Mouse (Mus musculus): ENCODE data around the gene Gm14496.
"Not testable (repeated sequence)": the region's sequence is repeated elsewhere in the genome, so short reads cannot be mapped to it uniquely, and the experiment has no call there.

Gm14496 gene

DNA sequence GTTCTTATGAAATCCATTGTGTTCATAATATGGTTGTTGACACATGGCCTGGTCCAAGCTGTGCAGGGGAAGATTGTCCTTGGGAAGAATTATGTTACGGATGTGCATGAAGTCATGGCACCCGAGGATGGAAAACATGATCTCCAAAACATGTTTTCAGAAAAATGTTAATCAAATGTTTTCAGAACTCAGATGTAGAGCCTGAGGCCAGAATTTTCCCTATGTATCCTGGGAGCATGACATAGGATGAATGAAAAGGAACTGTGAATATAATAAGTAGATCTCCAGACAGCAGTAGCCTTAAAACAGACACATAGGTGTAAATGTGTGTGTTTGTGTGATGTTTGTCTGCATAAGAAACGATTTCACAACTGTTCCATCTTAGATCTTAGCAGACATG is at the start of gene Gm14496:
Gene Gm14496, plus strand, starts transcription at position 301 of the 400 bp plus-strand sequence.
- ATAC-seq (ENCODE audit: low TSS enrichment) = no peak

DNA sequence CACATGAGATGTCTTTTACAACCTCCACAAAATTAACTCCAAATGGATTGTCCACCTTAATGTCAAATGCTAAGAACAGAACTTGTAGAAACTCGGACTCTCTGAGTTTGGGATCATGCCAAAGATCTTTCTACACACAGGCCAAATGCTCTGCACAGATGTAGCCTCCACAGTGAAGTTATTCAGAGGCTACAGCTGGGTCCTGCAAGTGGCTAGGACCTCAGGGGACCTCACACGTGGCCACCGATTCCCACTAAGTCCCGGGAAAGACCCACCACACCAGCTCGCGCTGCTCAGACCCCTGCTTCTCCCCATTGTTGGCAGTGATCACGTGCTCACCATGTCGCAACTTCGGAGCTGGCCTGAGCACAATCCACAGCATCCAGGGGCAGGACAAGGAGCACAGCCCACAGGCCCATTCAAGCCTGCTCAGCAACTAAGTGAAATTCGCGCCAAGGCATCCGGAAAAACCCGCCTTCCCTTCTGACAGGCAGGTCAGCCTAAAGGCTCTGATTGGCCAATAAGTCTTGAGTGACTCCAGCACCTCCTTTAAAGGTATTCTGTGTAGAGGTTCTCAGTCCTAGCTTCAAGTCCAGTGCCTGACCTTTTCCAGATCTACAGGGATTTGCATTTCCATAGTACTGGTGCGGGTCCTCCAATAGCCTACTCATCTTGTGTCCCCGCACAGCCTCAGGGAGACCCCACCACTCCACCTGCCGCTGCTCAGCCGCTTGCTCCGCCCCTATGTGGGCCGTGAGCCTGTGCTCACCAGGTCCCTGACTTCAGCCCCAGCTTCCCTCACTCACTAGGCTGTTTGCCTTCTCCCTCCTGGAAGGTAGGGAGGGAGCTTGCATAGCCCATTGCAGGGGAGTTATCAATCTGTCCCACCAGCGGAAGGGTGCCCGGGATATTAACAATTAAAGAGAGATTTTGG is 37.9 kb upstream of the Gm14496 start:
- ATAC-seq (ENCODE audit: low TSS enrichment) = not testable (repeated sequence)

DNA sequence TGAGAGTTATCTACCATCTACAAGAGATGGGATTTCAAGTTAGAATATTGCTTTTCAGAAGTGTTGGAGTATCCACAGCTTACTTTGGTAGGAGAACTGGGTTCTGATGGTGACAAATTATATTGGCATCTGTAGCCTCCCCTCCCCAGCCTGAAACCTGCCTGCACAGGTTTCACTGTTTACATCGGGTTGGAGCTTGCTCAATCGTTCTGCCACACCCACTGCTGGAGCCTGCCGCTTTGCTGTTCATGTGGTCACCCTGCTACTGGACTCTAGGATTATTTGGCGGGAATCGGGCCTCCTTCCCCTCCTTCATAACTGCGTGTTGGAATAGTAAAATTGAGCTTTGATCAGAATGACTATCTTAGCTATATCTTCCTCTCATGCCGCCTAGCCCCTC is 22.5 kb upstream of the Gm14496 start:
- ATAC-seq (ENCODE audit: low TSS enrichment) = no peak

DNA sequence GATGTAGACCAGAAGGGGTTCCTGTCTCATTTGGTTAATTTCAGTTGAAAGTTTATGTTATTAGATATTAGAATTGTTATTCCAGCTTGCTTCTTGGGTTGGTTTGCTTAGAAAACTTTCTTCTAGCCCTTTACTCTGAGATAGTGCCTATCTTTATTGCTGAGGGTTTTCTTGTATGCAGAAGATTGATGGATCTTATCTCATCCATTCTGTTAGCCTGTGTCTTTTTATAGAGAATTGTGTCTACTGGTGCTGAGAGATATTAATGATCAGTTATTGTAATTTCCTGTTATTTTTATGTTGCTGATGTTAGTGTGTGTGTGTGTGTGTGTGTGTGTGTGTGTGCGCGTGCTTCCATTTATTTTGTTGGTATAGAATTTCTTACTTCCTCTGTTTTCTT is 21.7 kb upstream of the Gm14496 start:
- ATAC-seq (ENCODE audit: low TSS enrichment) = no peak

DNA sequence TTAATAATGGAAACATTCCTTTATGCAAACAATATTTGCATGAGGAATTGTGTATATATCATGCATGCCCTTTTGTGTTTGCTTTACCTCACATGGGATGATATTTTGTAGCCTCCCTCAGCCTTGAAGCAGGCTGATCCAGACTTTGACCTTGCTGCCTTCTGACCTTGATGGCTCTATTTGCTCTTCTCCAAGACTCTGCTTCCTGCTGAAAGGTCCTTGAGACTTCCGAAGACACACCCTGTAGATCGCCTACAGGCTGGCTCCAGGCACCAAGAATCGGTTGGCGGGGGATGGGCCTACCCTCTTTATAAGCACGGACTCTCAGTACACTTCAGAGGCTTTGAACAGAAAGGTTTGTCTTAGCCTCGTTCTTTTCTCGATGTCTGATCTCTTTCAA is 9.0 kb upstream of the Gm14496 start:
- ATAC-seq (ENCODE audit: low TSS enrichment) = not testable (repeated sequence)

Measured in frontal cortex, adult (tissue).